Mouse (Mus musculus): Measurements from ENCODE around the gene Sec11a. TPM values are rescaled to one million over a fixed set of nuclear protein-coding genes. Genes with fewer than 3 reads are reported as not detected.

Gene Sec11a
- polyA plus RNA-seq, 1 experiment, result 0.23 TPM

- no peak for TF ChIP-seq GATA1 (IDR thresholded peaks at IDR 0.05; ENCODE audit: low read length)
- no peak for TF ChIP-seq TAL1 (IDR thresholded peaks at IDR 0.05; ENCODE audit: low read length)
- H3K4me1 ChIP-seq (ENCODE audit: control insufficient read depth), result peaks cover 8% of the 10 kb centered on the region
- H3K9me3 ChIP-seq (ENCODE audit: control insufficient read depth, low read length), result no peaks in the 10 kb centered on the region
- H3K36me3 ChIP-seq (ENCODE audit: control insufficient read depth), result peaks cover 88% of the 10 kb centered on the region
- no peaks in the 10 kb centered on the region for H3K27me3 ChIP-seq (ENCODE audit: control insufficient read depth)
- H3K4me3 ChIP-seq (replicated peaks), result no peak overlapping the region
Observed at GRCm38 (mm10) chr7:80893753-80894129, 53.8 kb downstream of the Sec11a start.

GRCm38 (mm10) chr7:80893086-80893752 is 54.4 kb downstream of the Sec11a start:
- Histone ChIP-seq H3K36me3 (ENCODE audit: control insufficient read depth) (peaks cover 85% of the 10 kb centered on the region), H3K27me3 (ENCODE audit: control insufficient read depth) (no peaks in the 10 kb centered on the region), H3K4me3 (replicated peaks) (no peak overlapping the region), H3K9me3 (ENCODE audit: control insufficient read depth, low read length) (no peaks in the 10 kb centered on the region), H3K4me1 (ENCODE audit: control insufficient read depth) (peaks cover 8% of the 10 kb centered on the region)
- TF ChIP-seq GATA1 (IDR thresholded peaks at IDR 0.05; ENCODE audit: low read length) (no peak), TAL1 (IDR thresholded peaks at IDR 0.05; ENCODE audit: low read length) (no peak)

- no peaks in the 10 kb centered on the region for H3K9me3 ChIP-seq (ENCODE audit: control insufficient read depth, low read length)
- no peak for TF ChIP-seq GATA1 (IDR thresholded peaks at IDR 0.05; ENCODE audit: low read length)
- no peak for TF ChIP-seq TAL1 (IDR thresholded peaks at IDR 0.05; ENCODE audit: low read length)
- no peak overlapping the region for H3K4me3 ChIP-seq (replicated peaks)
- H3K4me1 ChIP-seq (ENCODE audit: control insufficient read depth), result peaks cover 4% of the 10 kb centered on the region
- H3K36me3 ChIP-seq (ENCODE audit: control insufficient read depth), result peaks cover 57% of the 10 kb centered on the region
- no peaks in the 10 kb centered on the region for H3K27me3 ChIP-seq (ENCODE audit: control insufficient read depth)
Observed at GRCm38 (mm10) chr7:80889841-80890241, 57.7 kb downstream of the Sec11a start.

- peaks cover 50% of the 10 kb centered on the region for H3K36me3 ChIP-seq (ENCODE audit: control insufficient read depth)
- TF ChIP-seq TAL1 (IDR thresholded peaks at IDR 0.05; ENCODE audit: low read length) (no peak), GATA1 (IDR thresholded peaks at IDR 0.05; ENCODE audit: low read length) (no peak)
- H3K9me3 ChIP-seq (ENCODE audit: control insufficient read depth, low read length), result no peaks in the 10 kb centered on the region
- no peak overlapping the region for H3K4me3 ChIP-seq (replicated peaks)
- H3K27me3 ChIP-seq (ENCODE audit: control insufficient read depth), result no peaks in the 10 kb centered on the region
- H3K4me1 ChIP-seq (ENCODE audit: control insufficient read depth), result peaks cover 4% of the 10 kb centered on the region
Observed at GRCm38 (mm10) chr7:80889021-80889511, 58.5 kb downstream of the Sec11a start.

- no peak for TF ChIP-seq TAL1 (IDR thresholded peaks at IDR 0.05; ENCODE audit: low read length)
- no peak for TF ChIP-seq GATA1 (IDR thresholded peaks at IDR 0.05; ENCODE audit: low read length)
- H3K4me1 ChIP-seq (ENCODE audit: control insufficient read depth), result peaks cover 4% of the 10 kb centered on the region
- H3K9me3 ChIP-seq (ENCODE audit: control insufficient read depth, low read length), result no peaks in the 10 kb centered on the region
- H3K27me3 ChIP-seq (ENCODE audit: control insufficient read depth), result no peaks in the 10 kb centered on the region
- H3K4me3 ChIP-seq (replicated peaks), result no peak overlapping the region
- H3K36me3 ChIP-seq (ENCODE audit: control insufficient read depth), result peaks cover 45% of the 10 kb centered on the region
Observed at GRCm38 (mm10) chr7:80888595-80888994, 59.0 kb downstream of the Sec11a start.

GRCm38 (mm10) chr7:80885666-80886065 is 61.9 kb downstream of the Sec11a start:
- H3K9me3 ChIP-seq (ENCODE audit: control insufficient read depth, low read length), result no peaks in the 10 kb centered on the region
- no peaks in the 10 kb centered on the region for H3K27me3 ChIP-seq (ENCODE audit: control insufficient read depth)
- no peak overlapping the region for H3K4me3 ChIP-seq (replicated peaks)
- H3K36me3 ChIP-seq (ENCODE audit: control insufficient read depth), result peaks cover 16% of the 10 kb centered on the region
- peaks cover 8% of the 10 kb centered on the region for H3K4me1 ChIP-seq (ENCODE audit: control insufficient read depth)
- TF ChIP-seq GATA1 (IDR thresholded peaks at IDR 0.05; ENCODE audit: low read length) (no peak), TAL1 (IDR thresholded peaks at IDR 0.05; ENCODE audit: low read length) (no peak)

- Histone ChIP-seq H3K27me3 (ENCODE audit: control insufficient read depth) (no peaks in the 10 kb centered on the region), H3K36me3 (ENCODE audit: control insufficient read depth) (no peaks in the 10 kb centered on the region), H3K4me3 (replicated peaks) (peak overlapping the region; percentile 30), H3K9me3 (ENCODE audit: control insufficient read depth, low read length) (no peaks in the 10 kb centered on the region), H3K4me1 (ENCODE audit: control insufficient read depth) (peaks cover 8% of the 10 kb centered on the region)
- TF ChIP-seq GATA1 (IDR thresholded peaks at IDR 0.05; ENCODE audit: low read length), result no peak
- no peak for TF ChIP-seq TAL1 (IDR thresholded peaks at IDR 0.05; ENCODE audit: low read length)
Observed at GRCm38 (mm10) chr7:80882830-80883505, 64.6 kb downstream of the Sec11a start.

- TF ChIP-seq GATA1 (IDR thresholded peaks at IDR 0.05; ENCODE audit: low read length), result no peak
- no peak for TF ChIP-seq TAL1 (IDR thresholded peaks at IDR 0.05; ENCODE audit: low read length)
- Histone ChIP-seq H3K27me3 (ENCODE audit: control insufficient read depth) (peaks cover 3% of the 10 kb centered on the region), H3K4me1 (ENCODE audit: control insufficient read depth) (no peaks in the 10 kb centered on the region), H3K9me3 (ENCODE audit: control insufficient read depth, low read length) (no peaks in the 10 kb centered on the region; the same call in 1 of the 2 replicates), H3K36me3 (ENCODE audit: control insufficient read depth) (peaks cover 7% of the 10 kb centered on the region), H3K4me3 (replicated peaks) (no peak overlapping the region)
Observed at GRCm38 (mm10) chr7:80875727-80876126, 71.9 kb downstream of the Sec11a start.

GRCm38 (mm10) chr7:80873631-80874030 is 73.9 kb downstream of the Sec11a start:
- no peaks in the 10 kb centered on the region; the same call in 1 of the 2 replicates for H3K9me3 ChIP-seq (ENCODE audit: control insufficient read depth, low read length)
- peaks cover 3% of the 10 kb centered on the region for H3K27me3 ChIP-seq (ENCODE audit: control insufficient read depth)
- TF ChIP-seq TAL1 (IDR thresholded peaks at IDR 0.05; ENCODE audit: low read length), result no peak
- no peak for TF ChIP-seq GATA1 (IDR thresholded peaks at IDR 0.05; ENCODE audit: low read length)
- no peaks in the 10 kb centered on the region for H3K4me1 ChIP-seq (ENCODE audit: control insufficient read depth)
- peaks cover 7% of the 10 kb centered on the region for H3K36me3 ChIP-seq (ENCODE audit: control insufficient read depth)
- H3K4me3 ChIP-seq (replicated peaks), result no peak overlapping the region

All from erythroblast, embryonic 14.5 days (primary cell).